Mouse (Mus musculus) spleen, adult 2 months (tissue): ENCODE data around the gene 1700020A23Rik.

Experiments
- CTCF ChIP-seq: fragments of 200-500 bp; IDR thresholded peaks from 2 replicates; pipeline ENCODE4 v1.5.1; 2011; ENCODE audit warnings: mild to moderate bottlenecking, inconsistent platforms; ENCODE audit not compliant: insufficient read depth, insufficient read length, insufficient replicate concordance; ENCODE audit errors: extremely low read depth
- POLR2A ChIP-seq: fragments of 200-500 bp; IDR thresholded peaks from 2 replicates; pipeline ENCODE4 v1.6.1; 2011; ENCODE audit warnings: low read depth, low read length, inconsistent platforms

GRCm38 (mm10) chr2:130449021-130449793, 44.1 kb downstream of the 1700020A23Rik start:
- TF ChIP-seq POLR2A (no peak), CTCF (no peak)
